ENCODE assay signal across 11 mouse cellular contexts in the genomic region with DNA sequence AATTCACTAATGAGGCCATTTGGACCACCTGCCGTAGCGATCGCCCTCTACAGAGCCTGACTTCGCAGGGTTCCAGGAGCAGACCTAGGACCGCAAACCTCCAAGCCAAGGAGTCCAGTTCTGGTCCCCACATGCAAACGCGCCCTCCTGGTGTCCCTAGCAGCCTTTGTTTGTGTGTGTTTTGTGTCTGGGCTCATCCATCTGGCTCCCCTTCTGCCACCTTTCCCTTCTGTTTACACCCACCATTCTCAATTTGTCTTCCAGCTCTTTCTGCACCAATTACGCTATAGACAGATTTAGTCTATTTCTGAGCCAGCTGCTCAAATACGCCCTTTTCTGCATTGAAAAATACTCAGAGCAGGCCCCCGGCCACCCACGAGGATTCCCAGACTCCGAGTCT. TPM values are rescaled to one million over a fixed set of nuclear protein-coding genes. Genes with fewer than 3 reads are reported as not detected.
DNase-seq lines count a peak whose midpoint lies in the region; ATAC-seq lines count a peak whose summit lies in the region.
"Had no signal": no experiment of that assay in that cellular context is flagged by ENCODE, and none has a peak within 500 bp of the region (broad histone marks: within the 10 kb centered on the region; RNA-seq: fewer than 3 reads in every experiment).

No protein-coding gene starts in this region.

- H3K27me3 ChIP-seq in forebrain, embryonic 16.5 days (replicated peaks; ENCODE audit: control insufficient read depth, insufficient read depth, low read length), result no peaks in the 10 kb centered on the region
- no peaks in the 10 kb centered on the region for H3K27me3 ChIP-seq in neural tube, embryonic 15.5 days (replicated peaks)
- H3K27me3 ChIP-seq: limb, embryonic 13.5 days had no signal

- H3K9me3 ChIP-seq in forebrain, embryonic 16.5 days (ENCODE audit: control insufficient read depth, low read length), result no peaks in the 10 kb centered on the region
- H3K9me3 ChIP-seq in neural tube, embryonic 15.5 days (replicated peaks), result no peaks in the 10 kb centered on the region
- H3K9me3 ChIP-seq: G1E; heart, embryonic 15.5 days had no signal

- H3K27ac ChIP-seq in forebrain, embryonic 16.5 days (ENCODE audit: low read length), result peak overlapping the region; percentile 43
- H3K27ac ChIP-seq in neural tube, embryonic 15.5 days (replicated peaks), result 0 out of 2 replicates have a peak overlapping the region, but pooled peaks have one; percentile 37
- H3K27ac ChIP-seq: heart, embryonic 15.5 days; limb, embryonic 13.5 days had no signal

- intact Hi-C loops in gastrocnemius, postnatal 14 days (cut with DNase I; ENCODE audit: low total_unique reads), result loop anchor here (5.0 kb wide), 1 partner anchor 339 kb away; no protein-coding TSS in a partner anchor

- 33% methylated on average over 12 of the region's 12 CpGs for WGBS in forebrain, embryonic 16.5 days
- WGBS in neural tube, embryonic 15.5 days, result 34% methylated on average over 12 of the region's 12 CpGs

- no peak overlapping the region for H3K4me3 ChIP-seq in forebrain, embryonic 16.5 days (replicated peaks; ENCODE audit: low read length)
- no peak overlapping the region for H3K4me3 ChIP-seq in neural tube, embryonic 15.5 days (replicated peaks)
- H3K4me3 ChIP-seq: heart, embryonic 15.5 days; limb, embryonic 13.5 days had no signal

- H3K9ac ChIP-seq in forebrain, embryonic 16.5 days (replicated peaks; ENCODE audit: low read depth, low read length), result no peak overlapping the region
- no peak overlapping the region for H3K9ac ChIP-seq in neural tube, embryonic 15.5 days (replicated peaks)
- H3K9ac ChIP-seq: heart, embryonic 15.5 days; limb, embryonic 13.5 days had no signal

- H3K36me3 ChIP-seq in forebrain, embryonic 16.5 days (ENCODE audit: control insufficient read depth, insufficient read depth), result no peaks in the 10 kb centered on the region
- no peaks in the 10 kb centered on the region for H3K36me3 ChIP-seq in neural tube, embryonic 15.5 days
- H3K36me3 ChIP-seq: G1E; heart, embryonic 15.5 days; limb, embryonic 13.5 days had no signal

- H3K4me2 ChIP-seq in forebrain, embryonic 16.5 days (ENCODE audit: low read length), result peak overlapping the region; percentile 20; the same call in 1 of the 2 replicates
- H3K4me2 ChIP-seq in neural tube, embryonic 15.5 days, result 0 out of 2 replicates have a peak overlapping the region, but pooled peaks have one; percentile 11
- H3K4me2 ChIP-seq: heart, embryonic 15.5 days; limb, embryonic 13.5 days had no signal

- peaks cover 19% of the 10 kb centered on the region for H3K4me1 ChIP-seq in forebrain, embryonic 16.5 days (replicated peaks; ENCODE audit: control insufficient read depth, insufficient read depth, low read length)
- H3K4me1 ChIP-seq in neural tube, embryonic 15.5 days, result peaks cover 17% of the 10 kb centered on the region
- H3K4me1 ChIP-seq: heart, embryonic 15.5 days; limb, embryonic 13.5 days had no signal

- ATAC-seq in forebrain, embryonic 16.5 days, result peak; percentile 84
- ATAC-seq in neural tube, embryonic 15.5 days (ENCODE audit: low FRiP score), result peak; percentile 45; the same call in 1 of the 2 replicates
- no peak for ATAC-seq in megakaryocyte, adult 5-6 weeks (ENCODE audit: poor library complexity, severe bottlenecking)

- DNase-seq in cerebellum, adult 8-10 months, result peak; percentile 62
- DNase-seq in layer of hippocampus, adult 9-11 months, result peak; percentile 84
- DNase-seq in gastrocnemius, postnatal 14 days, result no peak
- DNase-seq in thymus, postnatal 0 days (ENCODE audit: low spot score), result no peak
- DNase-seq in kidney, postnatal 25 days, result no peak

RNA-seq across cellular contexts. Expression of a gene that starts 54.1 kb away (rescaled TPM):
- 39.3 and 42.6 TPM in 2 replicates for polyA plus RNA-seq in forebrain, embryonic 16.5 days (2015; fragmentation: Nextera tagmentation; extraction: Ambion mirVana)
- 40.0 and 43.3 TPM in 2 replicates for polyA plus RNA-seq in neural tube, embryonic 15.5 days (2015; fragmentation: Nextera tagmentation; extraction: Ambion mirVana)
- total RNA-seq in gastrocnemius, postnatal 14 days (2021), result 1 to 10 TPM; 4.4 to 7.1 TPM
- total RNA-seq in megakaryocyte, adult 5-6 weeks (2015), result 17.2 and 18.6 TPM in 2 replicates
- 7.6 and 12.3 TPM in 2 replicates for total RNA-seq in megakaryocyte, adult 5-6 weeks (2017)
- polyA plus RNA-seq in thymus, postnatal 0 days (2015; fragmentation: Nextera tagmentation; extraction: Ambion mirVana), result 15.5 and 16.5 TPM in 2 replicates

Comparison
In these comparisons a context has a peak if more than half of its experiments do, and no peak if none do; other contexts are left out.
1. DNase-seq: peak in cerebellum, adult 8-10 months (single experiment) and layer of hippocampus, adult 9-11 months (single experiment); none in gastrocnemius, postnatal 14 days (single experiment), thymus, postnatal 0 days (single experiment) and kidney, postnatal 25 days (0 of 2).